Mouse (Mus musculus) gastrocnemius, adult 2 months (tissue): ENCODE results near the gene Hook2. TPM values are rescaled to one million over a fixed set of nuclear protein-coding genes. Genes with fewer than 3 reads are reported as not detected.

Experiments used
- DNase-seq: peaks from one replicate; pipeline ENCODE4 v3.0.0; 2022
- H3K27ac ChIP-seq: fragments of 200-600 bp; 2 replicates; pipeline ENCODE4 v1.8.1; 2022; ENCODE audit warnings: mild to moderate bottlenecking
- H3K4me3 ChIP-seq: fragments of 200-600 bp; 2 replicates; pipeline ENCODE4 v1.8.1; 2022; ENCODE audit warnings: mild to moderate bottlenecking, moderate library complexity
- CTCF ChIP-seq: fragments of 200-600 bp; IDR thresholded peaks from 2 replicates; pipeline ENCODE4 v1.8.1; 2022; ENCODE audit warnings: antibody characterized with exemption, mild to moderate bottlenecking, moderate library complexity
- intact Hi-C: fragments of 180-260 bp; cut with DNase I; formaldehyde crosslinking; loops from one replicate; pipeline ENCODE4 v1.15.1; 2025
- long read RNA-seq, 2 experiments: library from polyadenylated mRNA; stranded (forward); transcript quantifications; one replicate each; pipeline ENCODE4 v2.0.0; 2021
- total RNA-seq, 2 experiments: library from RNA; stranded (reverse); gene quantifications; 2 replicates each; pipeline ENCODE4 v1.2.3; 2021

Hook2 gene
- total RNA-seq, result 1 to 10 TPM; 1.4 to 2.0 TPM
- long read RNA-seq, experiment 1, partial matches to known transcripts, result 0 of 6 reads
- long read RNA-seq, experiment 1, other reads (novel, unspliced or antisense), result 2 of 6 reads
- long read RNA-seq, experiment 2, partial matches to known transcripts, result 0 of 5 reads
- long read RNA-seq, experiment 2, other reads (novel, unspliced or antisense), result 1 of 5 reads

DNA sequence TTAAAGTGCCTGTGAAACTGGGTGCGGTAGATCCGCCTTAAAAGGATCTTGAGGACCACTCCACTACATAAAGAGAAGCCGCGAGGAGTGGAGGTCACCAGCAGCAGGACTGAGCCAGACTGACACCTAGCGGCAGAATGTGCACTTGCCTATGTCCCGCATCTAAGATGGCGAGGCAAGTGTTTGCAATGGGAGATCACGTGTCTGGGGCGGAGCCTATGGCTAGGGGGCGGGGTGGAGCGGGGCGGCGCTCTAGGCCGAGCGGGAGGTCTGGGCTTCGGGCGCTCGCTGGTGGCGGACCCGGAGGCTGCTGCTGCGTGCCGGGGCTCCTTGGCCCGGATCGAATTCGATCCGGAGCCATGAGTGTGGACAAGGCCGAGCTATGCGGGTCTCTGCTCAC, at the start of gene Hook2:
Hook2 (plus strand) TSS at position 255 of the 400 bp plus-strand sequence.
- H3K4me3 ChIP-seq, result peak within 1 kb of the TSS; percentile 83
- TF ChIP-seq CTCF, result peak; percentile 73
- peak; percentile 98 for DNase-seq
- H3K27ac ChIP-seq, result peak within 1 kb of the TSS; percentile 90
- intact Hi-C loops, result loop anchor here (1.0 kb wide), 1 partner anchor 15 kb away; no protein-coding TSS in a partner anchor

DNA sequence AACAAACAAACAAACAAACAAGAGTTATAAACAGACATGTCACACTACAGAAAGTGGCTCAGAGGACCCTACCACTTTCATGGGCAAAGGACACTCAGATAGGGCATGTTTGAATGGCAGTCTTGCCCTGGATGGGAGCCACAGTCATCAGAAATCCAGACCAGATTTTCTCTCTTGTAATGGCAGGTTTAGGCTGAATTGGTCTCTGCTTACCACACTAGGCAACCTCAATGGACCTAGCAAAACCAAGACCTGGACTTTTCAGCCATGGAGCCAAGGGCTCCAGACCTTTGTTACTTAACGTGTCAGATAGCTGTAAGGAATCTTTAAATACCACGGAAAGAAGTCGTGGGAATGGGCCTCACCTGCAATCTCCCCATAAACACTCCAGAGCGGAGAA, 46.7 kb upstream of the Hook2 start:
- intact Hi-C loops, result no loop called here
- TF ChIP-seq CTCF, result no peak
- no peak for DNase-seq
- H3K4me3 ChIP-seq, result no peak overlapping the region
- no peak overlapping the region for H3K27ac ChIP-seq

DNA sequence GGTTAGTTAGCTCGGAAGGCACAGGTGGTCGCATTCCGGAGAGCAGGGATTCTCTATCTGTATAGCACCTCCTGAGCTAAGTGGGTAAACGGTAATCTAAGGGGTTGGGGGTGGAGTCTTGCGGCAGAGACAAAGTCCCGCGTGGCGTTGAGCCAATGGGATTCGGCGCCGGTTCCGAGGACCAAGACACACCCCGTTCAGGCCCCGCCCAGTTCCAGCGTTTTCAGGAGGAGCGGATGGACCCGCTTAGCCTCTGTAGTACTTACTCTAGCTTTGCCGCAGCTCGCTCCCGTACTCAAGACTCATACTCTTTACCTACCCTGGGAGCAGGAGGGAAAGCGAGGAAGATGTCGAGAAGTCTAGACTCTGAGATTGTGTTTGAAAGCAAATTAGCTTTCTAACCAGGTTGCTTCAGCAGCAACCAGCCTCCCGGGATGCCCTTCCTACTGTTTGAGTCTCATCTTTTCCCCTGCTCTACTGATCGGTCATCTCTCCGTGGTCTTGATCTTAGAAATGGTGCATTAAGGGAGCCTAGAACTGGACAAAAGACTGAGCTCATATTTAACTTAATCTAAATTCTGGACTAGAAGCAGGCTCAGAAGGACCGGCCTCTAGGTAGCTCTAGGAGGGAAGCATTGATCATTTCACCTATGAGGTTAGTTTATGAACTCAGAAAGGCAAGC, 45.8 kb upstream of the Hook2 start:
- peak overlapping the region; percentile 3; the same call in 1 of the 2 replicates for H3K4me3 ChIP-seq
- DNase-seq, result peak; percentile 55
- no peak overlapping the region for H3K27ac ChIP-seq
- no peak for TF ChIP-seq CTCF
- intact Hi-C loops, result no loop called here

DNA sequence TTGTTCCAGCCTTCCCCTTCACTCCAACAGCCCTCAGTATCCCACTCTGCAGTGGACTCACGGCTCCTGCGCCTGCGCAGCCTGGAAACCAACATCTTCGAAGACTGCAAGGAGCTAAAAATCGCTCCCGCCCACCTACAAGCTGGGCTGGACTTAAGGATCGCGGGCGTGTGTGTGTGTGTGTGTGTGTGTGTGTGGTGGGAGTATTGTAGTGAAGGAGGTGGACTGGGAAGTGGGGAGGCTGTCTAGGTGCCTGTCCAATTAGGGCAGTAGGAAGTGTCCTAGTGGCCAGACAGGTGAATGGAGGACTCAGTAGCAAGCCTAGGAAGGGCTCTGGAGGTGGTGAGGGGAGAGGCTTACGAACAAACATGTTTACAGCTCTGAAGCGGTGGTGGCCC, 45.2 kb upstream of the Hook2 start:
- peak overlapping the region; percentile 67; the same call in 1 of the 2 replicates for H3K4me3 ChIP-seq
- H3K27ac ChIP-seq, result no peak overlapping the region
- DNase-seq, result no peak
- intact Hi-C loops, result no loop called here
- no peak for TF ChIP-seq CTCF

DNA sequence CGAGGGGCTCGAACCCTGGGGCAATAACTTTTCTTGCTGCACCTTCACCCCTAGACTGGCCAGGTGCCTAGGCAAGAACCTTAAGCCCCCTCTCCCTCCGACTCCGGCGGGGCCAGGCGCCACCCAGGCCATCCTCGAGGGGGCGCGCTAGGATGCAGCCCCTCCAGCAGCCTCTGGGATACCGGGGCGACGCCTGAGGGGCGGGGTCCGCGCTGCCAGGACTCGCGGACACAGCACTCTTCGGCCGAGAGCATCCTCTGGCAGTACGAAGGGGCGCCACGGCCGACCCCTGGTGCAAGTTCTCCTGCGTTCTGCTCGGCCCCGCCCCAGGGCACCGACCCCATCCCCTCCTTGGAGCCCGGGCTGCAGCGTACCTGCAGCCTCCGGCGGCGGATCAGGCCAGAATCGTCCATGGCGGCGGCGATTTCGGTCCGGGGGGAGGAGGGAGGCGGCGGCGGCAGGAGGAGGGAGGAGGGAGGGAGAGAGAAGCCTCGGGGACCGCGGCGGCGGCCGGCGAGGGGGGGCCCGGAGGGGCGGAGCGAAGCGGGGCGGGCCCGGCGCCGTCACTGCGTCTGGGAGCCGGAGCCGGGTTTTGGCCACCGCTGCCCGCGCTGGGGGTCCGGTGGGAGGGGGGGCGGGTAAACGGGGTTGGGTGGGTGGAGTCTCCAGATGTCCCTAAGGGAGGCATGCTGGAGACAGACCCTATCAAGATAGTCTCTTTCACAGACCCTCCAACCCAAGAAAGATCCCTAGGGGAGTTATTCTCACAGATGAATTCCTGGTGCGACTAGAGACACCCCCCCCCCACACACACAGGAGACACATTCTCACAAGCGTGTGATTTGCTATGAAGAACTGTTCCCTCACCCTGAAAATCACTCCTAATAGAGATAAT, 44.5 kb upstream of the Hook2 start:
- peak; percentile 25; the same call in 1 of the 2 replicates for TF ChIP-seq CTCF
- no peak for DNase-seq
- peak overlapping the region; percentile 67 for H3K4me3 ChIP-seq
- no peak overlapping the region for H3K27ac ChIP-seq
- intact Hi-C loops, result no loop called here

DNA sequence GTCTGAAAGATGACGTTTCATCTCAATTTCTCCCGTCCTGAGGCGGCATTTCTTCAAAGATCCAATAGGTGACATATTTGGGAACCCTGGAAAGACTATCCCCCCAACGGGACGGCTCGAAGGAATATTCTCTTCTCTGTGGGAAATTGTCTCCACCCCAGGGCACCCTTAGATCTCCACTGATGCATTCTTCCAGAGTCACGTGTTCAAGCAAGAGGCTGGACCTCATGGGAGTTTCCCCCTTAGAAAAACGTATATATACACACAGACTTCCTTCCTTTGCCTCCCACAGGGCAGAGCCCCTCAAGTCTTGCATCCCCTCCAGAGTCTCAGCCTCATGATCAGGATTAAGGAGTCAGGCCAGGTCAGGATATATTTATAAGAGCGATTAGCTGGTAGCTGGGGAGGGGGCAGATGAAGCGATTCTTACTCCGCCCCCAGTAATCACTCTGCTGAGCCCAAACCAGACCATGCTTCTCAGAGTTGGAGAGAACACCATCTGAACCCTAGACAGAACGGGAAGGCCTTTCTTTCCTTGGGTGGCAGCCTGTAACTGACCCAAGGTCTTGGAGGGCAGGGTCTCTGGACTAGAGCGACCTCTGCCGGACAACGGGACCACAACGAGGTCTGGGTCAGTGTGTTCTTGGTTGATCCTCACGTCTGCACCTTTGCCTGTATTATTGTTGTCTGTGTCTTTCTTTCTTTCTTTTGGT, 43.7 kb upstream of the Hook2 start, which contains the start of gene Rtbdn:
Rtbdn (plus strand) TSS at position 464 of the 713 bp plus-strand sequence.
- TF ChIP-seq CTCF, result peak; percentile 39
- intact Hi-C loops, result no loop called here
- Histone ChIP-seq H3K4me3 (peak within 1 kb of the TSS; percentile 67), H3K27ac (no peak within 1 kb of the TSS)
- no peak for DNase-seq

DNA sequence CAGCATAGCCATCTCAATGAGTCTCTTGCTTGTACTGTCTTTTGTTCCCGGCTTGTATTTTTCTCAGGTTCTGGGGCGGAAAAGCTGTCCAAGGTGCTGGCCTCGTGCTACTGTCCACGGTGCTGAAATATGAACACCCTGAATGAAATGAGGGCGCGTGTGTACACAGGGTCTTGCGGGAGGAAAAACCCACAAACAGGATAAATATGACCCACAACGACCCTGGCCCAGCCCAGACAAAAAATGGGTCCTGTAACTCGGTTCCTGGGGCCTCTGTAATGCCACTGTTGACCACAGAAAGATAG, 43.2 kb upstream of the Hook2 start:
- intact Hi-C loops, result no loop called here
- Histone ChIP-seq H3K27ac (no peak overlapping the region), H3K4me3 (no peak overlapping the region)
- TF ChIP-seq CTCF, result no peak
- no peak for DNase-seq

DNA sequence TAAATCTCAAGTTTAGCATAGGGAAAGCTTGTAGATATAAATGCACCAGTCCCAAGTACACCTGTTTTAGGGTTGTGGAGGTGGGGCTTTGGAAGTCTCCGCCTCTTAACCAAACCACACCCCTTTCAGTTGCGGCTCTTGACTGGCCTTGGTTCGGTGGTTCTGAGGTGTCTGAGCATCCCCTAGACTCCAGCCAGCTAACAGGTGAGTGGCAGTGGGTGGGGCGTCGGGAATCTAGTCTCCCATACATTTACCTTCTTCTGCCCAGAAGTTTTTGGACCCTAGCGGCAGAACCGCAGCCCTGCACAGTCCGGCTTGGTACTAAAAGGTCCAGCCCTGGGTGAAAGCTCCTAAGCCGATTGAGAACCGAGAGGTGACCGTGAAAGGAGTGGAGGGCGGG, 40.6 kb upstream of the Hook2 start:
- no peak for DNase-seq
- TF ChIP-seq CTCF, result no peak
- H3K4me3 ChIP-seq, result no peak overlapping the region
- intact Hi-C loops, result no loop called here
- H3K27ac ChIP-seq, result no peak overlapping the region

DNA sequence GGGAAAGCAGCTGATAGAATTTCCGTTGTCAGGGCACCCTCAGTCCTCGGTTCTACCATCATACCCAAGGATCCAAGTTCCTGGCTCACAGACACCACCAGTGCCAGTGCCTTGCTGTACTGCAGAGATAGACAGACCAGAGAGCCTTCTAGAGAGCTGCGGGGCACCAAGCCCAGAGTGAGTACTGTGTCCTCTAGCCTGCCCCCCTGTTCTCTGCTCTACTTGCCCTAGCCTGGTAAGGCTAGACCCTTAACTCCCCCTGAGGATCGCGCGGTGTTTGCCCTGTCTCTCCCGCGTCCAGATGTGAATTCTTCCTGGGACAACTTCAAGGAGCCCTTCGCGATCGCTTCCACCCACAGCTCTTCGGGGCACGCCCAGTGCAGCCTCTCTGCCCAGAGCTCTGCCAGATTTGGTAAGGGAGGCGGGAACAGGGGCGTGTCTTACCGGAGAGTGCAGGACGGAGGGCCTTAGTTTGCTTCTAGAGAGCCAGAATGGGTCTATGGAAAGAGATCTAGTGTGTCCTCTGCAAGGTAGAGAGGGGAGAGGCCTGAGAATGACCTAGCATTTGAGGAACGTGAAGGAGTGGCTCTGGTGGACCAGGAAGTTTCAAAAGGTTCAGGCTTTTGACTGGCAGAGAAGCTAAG, 37.7 kb upstream of the Hook2 start:
- TF ChIP-seq CTCF, result no peak
- intact Hi-C loops, result no loop called here
- H3K27ac ChIP-seq, result no peak overlapping the region
- peak overlapping the region; percentile 37 for H3K4me3 ChIP-seq
- DNase-seq, result peak; percentile 69

DNA sequence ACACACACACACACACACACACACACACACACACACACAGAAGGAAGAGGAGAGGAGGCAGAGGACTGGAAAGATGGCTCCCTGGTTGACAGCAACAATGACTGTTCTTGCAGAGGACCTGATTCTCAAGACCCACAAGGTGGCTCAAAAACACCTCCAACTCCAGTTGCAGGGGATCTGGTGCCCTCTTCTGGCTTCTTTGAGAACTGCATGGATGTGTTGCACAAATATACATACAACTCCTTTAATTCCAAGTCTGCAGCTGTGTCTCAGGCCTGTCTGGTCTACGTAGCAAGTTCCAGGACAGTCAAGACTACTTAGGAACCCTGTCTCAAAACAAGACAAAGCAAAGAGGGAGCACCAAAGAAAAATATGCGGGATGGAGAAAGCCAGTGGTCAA, 33.6 kb upstream of the Hook2 start:
- TF ChIP-seq CTCF, result peak; percentile 83
- Histone ChIP-seq H3K27ac (no peak overlapping the region), H3K4me3 (no peak overlapping the region)
- intact Hi-C loops, result loop anchor here (2.0 kb wide), 1 partner anchor 28 kb away; no protein-coding TSS in a partner anchor
- DNase-seq, result peak; percentile 61

DNA sequence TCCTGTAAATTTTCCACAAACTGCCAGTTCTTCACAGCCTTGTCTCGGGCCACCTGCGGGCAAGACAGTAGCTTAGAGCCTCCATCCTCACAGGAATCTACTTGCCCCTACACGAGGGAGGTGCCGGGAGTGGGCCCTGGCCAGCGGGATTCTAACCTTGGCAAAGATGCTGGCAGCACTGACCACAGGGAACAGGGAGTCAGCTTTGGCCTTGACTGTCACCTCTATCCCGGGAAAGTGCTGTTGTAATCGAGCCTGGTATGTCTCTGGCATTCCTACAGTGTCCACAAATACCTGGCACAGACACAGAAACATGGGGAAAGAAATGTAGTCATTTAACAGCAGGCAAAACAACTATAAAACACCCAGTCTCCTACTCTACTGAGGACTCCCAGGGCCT, 30.6 kb upstream of the Hook2 start:
- no peak for TF ChIP-seq CTCF
- Histone ChIP-seq H3K4me3 (no peak overlapping the region), H3K27ac (no peak overlapping the region)
- peak; percentile 29 for DNase-seq
- intact Hi-C loops, result no loop called here

DNA sequence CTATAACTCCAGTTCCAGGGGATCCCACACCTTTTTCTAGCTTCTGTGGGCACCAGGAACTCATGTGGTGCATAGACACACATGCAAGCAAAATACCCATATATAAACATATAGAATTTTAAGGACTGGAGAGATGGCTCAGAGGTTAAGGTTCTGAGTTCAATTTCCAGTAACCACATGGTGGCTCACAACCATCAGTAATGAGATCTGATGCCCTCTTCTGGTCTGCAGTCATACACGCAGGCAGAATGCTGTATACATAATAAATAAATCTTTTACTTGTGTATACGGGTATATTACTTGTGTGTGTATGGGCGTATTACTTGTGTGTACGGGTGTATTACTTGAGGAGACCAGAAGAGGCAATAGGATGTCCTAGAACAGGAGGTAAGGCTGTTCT, 26.5 kb upstream of the Hook2 start:
- Histone ChIP-seq H3K27ac (no peak overlapping the region), H3K4me3 (no peak overlapping the region)
- no peak for DNase-seq
- intact Hi-C loops, result no loop called here
- no peak for TF ChIP-seq CTCF
